Mouse (Mus musculus) CD8-positive naive resting alpha-beta T cell, adult 2 months (primary cell): ENCODE measurements around the gene Lbp.

ENCODE experiments used
- DNase-seq, 2 experiments: peaks; one replicate each; pipeline ENCODE4 v3.0.0; 2022; ENCODE audit warnings: low read depth in 2 of 2, low spot score in 2 of 2

The Lbp gene

GRCm38 (mm10) chr2:158360873-158361677 lies 54.8 kb downstream of the Lbp start:
- peak; percentile 83 to 86 for DNase-seq

DNA sequence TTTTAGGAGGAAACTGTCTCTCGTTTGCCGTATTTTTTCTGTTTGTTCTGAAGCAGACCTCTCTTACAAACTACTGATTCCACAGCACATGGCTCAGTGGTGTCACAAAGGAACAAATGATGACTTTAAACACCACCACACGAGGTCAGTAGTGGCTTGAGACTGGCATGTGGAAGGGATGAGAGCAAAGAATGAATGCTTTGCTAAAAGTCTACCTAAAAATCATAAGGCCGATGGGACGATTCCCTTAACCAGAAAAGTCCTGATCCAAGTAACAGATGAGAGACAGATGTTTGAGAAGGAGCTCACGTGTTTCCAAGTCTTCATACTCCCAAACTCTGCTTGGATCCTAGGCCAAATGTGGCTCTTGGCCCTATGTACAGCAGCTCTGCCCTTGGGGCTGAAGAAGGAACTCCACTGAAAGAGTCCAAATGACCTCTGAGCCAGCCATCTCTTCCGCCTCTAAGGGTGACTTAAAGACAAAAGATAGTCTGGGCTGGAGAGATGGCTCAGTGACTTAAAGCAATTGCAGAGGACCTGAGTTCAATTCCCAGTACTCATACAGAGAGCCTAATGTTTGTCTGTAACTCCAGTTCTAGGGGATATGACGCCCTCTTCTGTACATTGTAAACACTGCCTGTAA lies 55.5 kb downstream of the Lbp start:
- DNase-seq, result no peak

DNA sequence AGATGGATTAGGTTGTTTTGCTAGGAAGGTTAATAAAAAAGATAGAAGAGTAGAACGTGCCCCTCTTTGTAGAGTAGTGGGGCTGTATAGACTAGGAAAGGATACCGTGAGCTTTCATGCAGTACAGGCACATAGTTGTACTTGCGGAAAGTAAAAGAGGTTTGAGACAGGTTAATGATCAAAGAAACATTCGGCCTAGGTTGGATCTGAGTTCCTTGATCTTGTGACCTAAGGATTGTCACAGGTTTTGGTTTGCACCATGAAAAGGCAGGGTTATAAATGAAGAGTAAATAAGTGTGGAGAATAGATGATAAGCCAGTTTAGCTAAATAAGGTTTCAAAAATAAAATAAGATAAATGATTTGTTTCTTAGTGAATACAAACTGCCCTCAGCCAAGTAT lies 57.9 kb downstream of the Lbp start:
- DNase-seq, result no peak

DNA sequence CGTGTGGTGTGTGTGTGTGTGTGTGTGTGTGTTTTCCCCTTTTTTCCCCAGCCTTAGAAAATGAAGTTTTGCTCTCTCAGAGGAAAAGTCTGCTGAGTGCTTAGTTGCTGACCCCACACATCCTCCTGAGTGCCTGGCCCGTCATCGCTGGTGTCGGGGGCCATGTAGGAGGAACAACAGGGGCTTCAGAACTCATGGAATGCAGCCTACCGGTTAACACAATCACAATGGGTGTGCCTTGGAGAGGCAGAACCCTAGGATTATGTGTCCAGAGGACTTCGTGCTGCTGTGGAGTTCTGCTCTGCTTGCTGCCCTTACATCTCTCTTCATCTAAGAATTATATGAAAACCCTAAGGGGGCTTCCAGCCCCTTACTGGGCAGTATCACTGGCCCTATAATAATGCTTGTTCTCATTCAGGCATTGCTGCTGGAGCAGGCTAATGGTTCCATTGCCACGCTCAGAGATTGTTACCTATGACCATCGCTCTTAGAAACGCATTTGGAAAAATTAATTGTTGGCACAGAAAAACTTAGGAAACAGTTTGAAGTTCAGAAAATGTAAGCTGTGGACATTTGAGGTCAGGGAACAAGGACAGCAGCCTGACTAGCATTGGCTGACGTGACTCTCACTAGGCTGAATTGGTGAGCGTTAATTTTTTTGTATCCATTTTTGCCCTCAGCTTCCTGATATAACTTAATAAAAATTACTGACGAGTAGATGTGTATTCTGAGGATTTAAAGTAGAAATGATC lies 59.0 kb downstream of the Lbp start:
- DNase-seq, result no peak

DNA sequence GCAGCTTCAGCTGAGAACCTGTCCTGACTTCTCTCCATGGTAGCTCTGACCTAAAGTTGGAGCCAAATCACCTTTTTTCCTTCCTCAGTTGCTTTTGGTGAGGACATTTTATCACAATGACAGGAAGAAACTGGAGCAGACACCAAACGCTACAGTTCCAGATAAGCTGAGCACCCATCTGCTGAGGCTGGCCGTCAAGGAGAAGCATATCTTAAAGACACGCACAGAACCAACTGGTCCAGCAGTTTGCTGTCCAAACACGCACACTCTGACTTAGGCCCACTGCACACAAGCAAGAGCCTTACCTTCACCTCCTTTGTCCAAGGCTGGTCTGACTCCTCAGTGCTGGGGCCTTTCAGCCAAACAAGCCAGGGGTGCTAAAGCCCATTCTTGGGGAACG lies 61.4 kb downstream of the Lbp start:
- DNase-seq, result no peak

DNA sequence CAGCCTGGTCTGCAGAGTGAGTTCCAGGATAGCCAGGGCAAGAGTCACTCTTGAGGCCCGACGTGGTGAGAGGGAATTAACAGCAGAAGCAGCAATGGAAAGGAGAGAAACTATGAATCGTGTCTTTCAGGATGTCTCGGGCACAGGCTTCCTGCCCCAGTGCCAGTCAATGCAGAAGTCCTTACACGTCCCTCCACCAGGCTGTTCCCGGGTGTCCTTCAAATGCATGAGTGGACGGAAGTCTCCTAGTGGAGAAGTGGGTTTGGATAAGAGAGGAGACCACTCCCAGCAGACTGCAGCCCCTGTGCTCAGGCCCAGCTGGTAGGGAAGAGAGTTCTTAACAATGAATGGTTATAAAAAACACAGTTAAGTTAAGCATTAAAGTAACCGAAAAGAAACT lies 62.0 kb downstream of the Lbp start:
- DNase-seq, result no peak

GRCm38 (mm10) chr2:158369474-158370172 lies 63.3 kb downstream of the Lbp start:
- DNase-seq, result no peak

- DNase-seq, result no peak
Measured at GRCm38 (mm10) chr2:158370173-158370550, 63.9 kb downstream of the Lbp start.

- no peak for DNase-seq
Measured at GRCm38 (mm10) chr2:158373061-158373460, 66.8 kb downstream of the Lbp start.

DNA sequence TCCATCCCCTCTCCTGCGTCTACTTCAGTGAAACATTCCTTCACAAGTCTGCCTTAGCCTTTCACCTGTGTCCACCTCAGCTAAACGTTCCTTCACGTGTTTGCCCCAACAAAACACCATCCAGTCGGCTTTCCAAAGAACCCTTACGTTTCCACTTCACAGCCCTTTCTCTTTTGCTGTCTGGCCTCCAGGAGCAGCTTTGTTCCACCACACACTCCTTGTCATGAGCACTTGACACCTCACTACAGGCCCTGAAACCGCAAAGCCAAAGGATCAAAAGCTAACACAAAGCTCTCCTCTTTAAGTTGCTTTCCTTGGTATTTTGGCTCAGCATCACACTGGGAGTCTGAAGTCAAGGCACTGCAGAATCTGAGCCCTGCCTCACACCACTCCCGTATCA lies 67.2 kb downstream of the Lbp start:
- no peak for DNase-seq

GRCm38 (mm10) chr2:158375443-158376122 lies 69.3 kb downstream of the Lbp start, which contains the start of gene Snhg11:
Gene Snhg11 (plus strand): TSS chr2:158375638.
- no peak for DNase-seq

- no peak for DNase-seq
Measured at GRCm38 (mm10) chr2:158376123-158376687, 69.9 kb downstream of the Lbp start.

DNA sequence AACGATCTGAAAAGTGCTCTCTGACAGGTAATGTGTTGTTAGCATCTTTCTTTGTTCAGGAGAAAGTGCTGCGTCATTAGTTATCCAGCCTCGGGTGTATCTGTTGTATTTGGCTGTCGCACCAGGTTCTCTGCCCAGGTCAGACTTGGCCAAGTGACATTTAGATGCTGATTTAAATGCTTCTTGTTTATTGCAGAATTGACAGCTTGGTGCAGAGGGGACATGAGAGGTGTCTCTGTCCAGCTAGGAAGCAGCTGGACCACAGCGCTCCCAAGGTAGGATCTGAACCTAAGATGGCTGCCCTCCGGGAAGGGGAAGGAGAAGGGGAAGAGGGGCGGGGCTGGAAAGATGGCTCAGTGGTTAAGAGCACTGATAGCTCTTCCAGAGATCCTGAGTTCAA lies 70.5 kb downstream of the Lbp start:
- no peak for DNase-seq

DNA sequence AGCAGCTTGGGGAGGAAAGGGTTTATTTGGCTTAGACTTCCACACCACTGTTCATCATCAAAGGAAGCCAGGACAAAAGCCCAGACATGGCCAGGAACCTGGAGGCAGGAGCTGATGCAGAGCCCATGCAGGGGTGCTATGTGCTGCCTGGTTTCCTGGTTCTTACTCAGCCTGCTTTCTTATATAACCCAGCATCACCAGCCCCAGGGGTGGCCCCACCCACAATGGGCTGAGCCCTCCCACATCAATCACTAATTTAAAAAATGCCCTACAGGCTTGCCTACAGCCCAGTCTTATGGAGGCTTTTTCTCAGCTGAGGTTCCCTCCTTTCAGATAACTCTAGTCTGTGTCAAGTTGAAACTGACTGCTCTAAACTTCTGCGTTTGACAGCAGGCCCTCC lies 71.5 kb downstream of the Lbp start:
- DNase-seq, result no peak

GRCm38 (mm10) chr2:158379354-158380078 lies 73.2 kb downstream of the Lbp start:
- peak; percentile 52 to 70 for DNase-seq
